Mouse (Mus musculus) kidney, postnatal 14 days (tissue): ENCODE measurements around the gene Cog7.

Source experiments
- DNase-seq: peaks from one replicate; pipeline ENCODE4 v3.0.0; 2022; ENCODE audit warnings: mixed read lengths

Cog7 gene

GRCm38 (mm10) chr7:121981307-121981871, at the start of gene Cog7:
Gene Cog7, minus strand, starts transcription at chr7:121981711.
- peak; percentile 95 for DNase-seq

- peak; percentile 61 for DNase-seq
Measured at GRCm38 (mm10) chr7:122022131-122022530, 40.6 kb upstream of the Cog7 start.

- DNase-seq, result peak; percentile 94
Measured at GRCm38 (mm10) chr7:122020667-122021354, 39.3 kb upstream of the Cog7 start, which contains the start of gene Gga2. Gene Gga2, minus strand, starts transcription at chr7:122021222.

GRCm38 (mm10) chr7:122020273-122020666, 38.8 kb upstream of the Cog7 start:
- no peak for DNase-seq

DNA sequence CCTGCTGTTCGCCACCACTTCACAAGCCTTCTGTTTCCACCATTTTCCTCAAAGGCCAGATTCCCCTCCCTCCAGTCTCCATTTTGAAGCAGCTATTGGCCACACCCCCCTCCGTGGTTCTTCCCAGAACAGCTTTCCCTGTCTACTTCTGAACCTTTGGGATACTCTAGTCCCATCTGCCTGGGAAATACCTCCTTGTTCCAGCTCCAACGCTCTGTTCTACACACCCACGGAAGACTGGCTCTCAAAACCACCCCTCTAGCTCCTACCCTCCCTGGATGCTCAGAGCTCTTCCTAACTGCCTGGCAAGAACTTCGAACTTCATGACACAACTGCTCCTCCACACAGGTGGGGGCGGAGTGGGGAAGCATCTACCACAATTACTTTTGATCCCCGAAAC, 37.5 kb upstream of the Cog7 start:
- no peak for DNase-seq

- DNase-seq, result no peak
Measured at GRCm38 (mm10) chr7:122018247-122018646, 36.7 kb upstream of the Cog7 start.

DNA sequence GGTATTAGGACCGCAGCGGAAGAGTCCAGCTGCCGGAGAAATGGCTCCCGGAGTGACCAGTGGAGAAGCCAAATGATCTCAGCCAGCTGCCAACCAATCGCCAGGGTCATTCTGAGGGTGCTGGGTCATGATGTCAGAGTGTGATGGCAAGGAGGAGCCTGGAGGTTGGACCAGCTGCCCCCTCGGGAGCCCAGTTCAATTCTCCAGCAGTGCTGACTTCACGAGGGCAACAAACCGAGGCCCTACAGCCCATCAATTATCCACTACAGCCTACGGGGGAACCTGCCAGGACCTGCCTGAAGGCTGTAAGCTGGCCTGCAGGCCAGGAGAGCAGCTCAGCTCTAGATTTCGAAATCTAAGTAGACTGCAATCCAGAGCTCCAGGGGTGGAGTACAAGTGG, 34.2 kb upstream of the Cog7 start:
- DNase-seq, result peak; percentile 43

DNA sequence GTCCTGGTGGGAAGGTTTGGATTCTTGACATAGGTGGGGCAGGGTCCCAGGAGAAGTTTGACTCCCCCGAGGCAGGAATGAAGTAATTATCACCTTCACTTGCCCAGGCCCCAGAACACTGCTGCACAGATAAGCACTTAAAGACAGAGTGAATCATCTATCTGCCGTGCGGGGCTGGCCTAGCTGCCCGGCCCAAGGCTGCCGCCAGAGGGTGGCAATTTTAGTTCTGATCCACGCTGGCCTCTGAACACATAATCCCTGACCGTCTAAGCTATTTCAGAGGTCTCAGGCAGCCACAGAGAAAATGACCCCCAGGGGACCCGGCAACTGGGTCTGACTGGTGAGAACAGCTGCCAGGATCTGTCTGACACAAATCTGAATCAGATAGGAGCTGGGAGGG, 33.6 kb upstream of the Cog7 start:
- peak; percentile 49 for DNase-seq

DNA sequence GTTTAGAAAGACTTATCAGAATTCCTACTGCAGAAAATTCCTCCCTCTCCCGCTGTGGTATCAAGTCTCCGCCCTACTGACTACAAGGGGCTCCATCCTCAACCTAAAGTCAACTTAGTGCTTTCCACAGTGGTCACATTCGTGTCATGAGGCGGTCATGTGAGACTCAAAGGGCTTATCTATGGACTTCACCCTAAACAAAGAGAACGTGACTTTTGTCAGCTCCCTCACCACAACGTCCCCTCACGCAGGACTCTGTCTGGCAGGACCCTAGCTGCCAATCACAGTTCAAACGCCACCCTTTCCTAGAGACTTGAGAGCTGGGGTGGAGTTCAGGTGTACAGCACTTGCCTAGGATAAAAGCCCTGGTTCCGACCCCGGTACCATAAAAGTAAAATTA, 31.4 kb upstream of the Cog7 start:
- DNase-seq, result no peak

GRCm38 (mm10) chr7:122012370-122012769, 30.9 kb upstream of the Cog7 start:
- no peak for DNase-seq

- no peak for DNase-seq
Measured at GRCm38 (mm10) chr7:122000396-122000795, 18.9 kb upstream of the Cog7 start.

- DNase-seq, result no peak
Measured at GRCm38 (mm10) chr7:121995961-121996360, 14.4 kb upstream of the Cog7 start.

DNA sequence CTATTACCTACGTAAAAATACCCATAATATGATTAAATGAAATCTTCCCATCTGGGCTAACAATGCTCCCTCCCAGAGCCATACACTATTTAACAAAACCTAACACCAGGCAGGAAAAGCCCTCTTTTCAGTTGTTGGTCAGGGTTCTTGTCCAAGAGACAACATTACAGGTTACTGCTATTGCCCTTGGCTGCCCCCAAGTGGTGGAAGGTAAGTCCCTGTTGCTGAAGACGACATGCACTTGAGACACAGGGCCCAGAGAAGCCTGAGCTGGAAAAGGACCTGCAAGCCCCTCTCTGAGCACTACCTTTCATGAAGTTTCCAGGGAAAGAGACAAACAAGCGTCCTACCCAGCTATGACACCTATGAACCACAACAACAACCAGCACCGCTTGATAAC, 6.5 kb downstream of the Cog7 start:
- DNase-seq, result peak; percentile 62

DNA sequence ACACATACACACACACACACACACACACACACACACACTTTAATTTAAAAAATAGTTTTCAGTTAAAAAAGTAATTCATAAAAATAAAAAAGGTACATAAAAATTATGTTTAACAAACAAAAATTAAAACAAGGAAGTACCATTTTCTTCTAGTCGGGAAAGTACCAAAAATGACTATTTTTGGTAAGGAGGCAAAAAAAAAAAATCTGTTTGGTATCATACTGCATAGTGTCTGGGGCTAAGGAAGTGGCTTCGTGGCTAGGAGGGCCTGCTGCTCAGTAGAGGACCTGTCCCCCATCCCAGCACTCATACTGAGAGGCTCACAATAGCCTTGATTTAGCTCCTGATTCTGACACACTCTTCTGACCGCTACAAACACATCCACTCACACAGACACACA, 9.8 kb downstream of the Cog7 start:
- DNase-seq, result no peak

DNA sequence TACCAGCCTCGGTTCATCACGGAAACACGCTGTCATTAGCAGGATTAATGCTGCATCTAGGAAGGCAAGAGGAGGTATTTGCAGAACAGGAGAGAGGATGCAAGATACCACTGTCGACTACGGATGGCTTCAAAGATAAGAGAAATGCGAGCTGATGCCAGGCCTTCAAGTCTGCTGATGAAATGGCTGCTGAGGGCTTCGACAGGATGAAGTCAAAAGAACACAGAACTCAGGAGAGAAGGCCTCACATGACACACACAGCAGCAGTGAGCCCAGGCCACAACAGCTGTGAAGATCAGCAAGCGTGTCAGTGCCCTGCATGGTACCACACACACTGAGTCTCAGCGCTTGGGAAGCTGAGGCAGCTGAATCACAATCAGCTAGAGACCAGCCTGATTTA, 11.3 kb downstream of the Cog7 start:
- no peak for DNase-seq

DNA sequence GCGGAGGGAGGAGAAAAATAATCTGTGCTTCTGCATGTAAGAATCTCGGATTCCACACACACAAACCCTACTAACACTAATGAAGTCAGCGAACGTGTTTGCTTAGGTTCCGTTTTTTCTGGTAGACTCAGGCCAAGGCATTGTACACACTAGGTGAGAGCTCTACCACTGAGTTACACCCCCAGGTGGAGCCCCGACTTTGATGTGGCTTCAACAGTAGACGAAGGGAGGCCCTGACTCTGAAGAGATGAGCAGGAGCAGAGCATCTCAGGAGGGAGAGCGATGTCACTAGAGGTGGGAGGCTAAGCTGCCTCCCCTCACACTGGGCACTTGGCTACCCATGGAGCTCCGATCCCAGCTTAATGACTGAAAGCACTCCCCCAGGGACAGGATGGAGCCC, 12.7 kb downstream of the Cog7 start:
- DNase-seq, result no peak

DNA sequence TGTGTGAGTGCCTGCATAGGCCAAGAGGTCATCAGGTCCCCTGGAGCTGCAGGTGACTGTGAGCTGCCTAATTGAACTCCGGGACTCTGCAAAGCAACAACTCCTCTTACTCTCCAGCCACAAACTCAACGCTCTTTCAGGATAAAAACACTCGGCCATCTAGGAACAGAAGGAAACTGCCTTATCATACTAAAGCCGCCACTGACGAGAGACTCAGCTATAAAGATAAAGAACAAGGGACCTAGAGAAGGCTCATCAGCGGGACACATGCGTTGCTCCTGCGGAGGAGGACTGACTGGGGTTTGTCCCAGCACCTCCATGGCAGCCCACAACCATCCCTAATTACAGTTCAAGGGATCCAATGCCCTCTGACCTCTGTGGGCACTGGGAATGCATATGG, 13.3 kb downstream of the Cog7 start:
- no peak for DNase-seq

DNA sequence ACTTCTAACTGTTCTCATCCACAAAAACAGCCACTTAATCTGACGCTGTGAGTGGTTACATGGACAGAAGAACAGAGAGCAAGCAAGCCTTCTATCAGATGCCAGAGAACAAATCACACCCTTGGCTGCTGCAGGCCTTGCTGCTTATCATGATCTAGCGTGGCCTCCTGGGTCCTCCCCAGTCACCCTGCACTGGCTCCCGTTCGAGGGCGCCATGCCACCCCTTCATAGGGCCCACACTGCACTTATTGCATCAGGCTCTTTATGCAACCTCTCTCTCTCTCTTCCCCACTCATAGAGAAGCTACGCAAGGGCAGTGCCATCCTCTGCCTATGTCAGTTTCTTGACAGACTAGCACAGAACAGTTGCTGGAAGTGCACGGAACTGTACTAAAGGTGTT, 15.3 kb downstream of the Cog7 start:
- no peak for DNase-seq

DNA sequence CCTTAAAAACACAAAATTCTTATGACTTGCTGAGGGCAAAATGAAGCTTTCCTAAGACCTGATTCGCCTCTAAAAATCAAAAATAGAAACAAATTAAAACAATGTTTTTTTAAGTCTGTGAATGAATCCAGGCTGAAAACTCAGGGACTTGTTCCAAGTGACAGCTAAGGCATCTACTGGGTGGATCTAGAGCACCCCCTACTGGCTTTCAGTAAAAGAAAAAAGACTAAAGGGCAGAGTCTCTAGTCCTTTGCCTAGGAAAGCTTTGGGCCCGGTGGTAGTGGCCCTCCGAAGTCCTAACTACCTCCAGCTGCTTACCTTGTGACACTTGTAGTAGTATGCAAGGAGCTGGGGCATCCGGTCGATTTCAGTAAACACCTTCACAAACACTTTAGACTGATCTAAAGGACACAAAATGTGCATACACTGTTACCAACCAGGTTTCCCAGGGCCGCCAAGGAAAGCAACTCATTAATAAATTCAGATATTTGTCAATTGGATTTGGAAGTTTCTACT, 17.6 kb downstream of the Cog7 start:
- DNase-seq, result peak; percentile 64

GRCm38 (mm10) chr7:121962571-121962959, 18.9 kb downstream of the Cog7 start:
- no peak for DNase-seq

DNA sequence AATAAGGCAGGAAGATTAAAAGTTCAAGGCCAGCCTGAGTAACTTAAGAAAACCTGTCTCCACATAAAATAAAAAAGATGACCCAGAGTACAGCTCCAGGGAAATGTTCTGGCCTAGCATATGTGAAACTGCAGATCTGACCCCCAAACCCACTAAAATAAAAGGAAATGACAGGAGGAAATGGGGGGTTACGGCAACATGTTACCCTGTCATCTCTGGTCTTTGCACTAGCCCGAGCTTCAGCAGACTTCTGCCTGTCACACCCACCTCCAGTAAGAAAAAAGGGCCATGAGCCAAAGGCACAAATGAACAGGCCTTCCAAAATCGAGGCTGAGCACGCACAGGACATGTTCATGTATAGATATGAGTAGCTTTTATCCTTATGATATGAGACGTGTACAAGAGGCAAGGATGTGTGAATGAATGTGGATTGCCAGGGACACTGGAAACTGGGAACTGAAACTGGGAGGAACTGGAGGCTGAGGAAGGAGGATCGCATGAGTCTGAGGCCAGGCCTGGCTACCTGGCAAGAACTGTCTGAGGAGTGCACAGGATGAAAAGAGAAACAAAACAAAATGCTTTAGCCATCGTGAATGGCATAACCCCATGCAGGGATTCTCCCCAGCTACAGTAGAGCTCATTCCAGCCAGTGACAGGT, 19.5 kb downstream of the Cog7 start:
- DNase-seq, result no peak

DNA sequence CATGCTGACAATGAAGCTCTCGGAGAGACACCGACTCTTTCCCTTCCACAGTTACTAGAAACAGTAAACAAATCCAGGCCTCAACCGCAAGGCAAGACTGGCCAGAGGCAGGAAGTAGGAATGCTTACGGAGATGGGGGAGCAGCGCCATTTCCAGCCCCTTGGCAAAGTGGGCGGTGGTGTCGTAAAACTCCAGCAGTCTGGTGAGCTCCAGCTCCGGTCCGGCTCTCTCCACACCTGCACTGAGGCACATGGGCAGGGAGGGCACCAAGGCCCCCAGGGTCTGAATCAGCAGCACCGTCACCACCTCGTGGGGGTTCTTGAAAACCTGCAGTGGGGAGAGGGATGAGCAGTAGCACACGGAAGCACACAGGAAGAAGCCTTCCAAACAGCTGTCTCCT, 25.7 kb downstream of the Cog7 start:
- no peak for DNase-seq

GRCm38 (mm10) chr7:121954891-121955669, 26.4 kb downstream of the Cog7 start:
- peak; percentile 30 for DNase-seq
